Mouse (Mus musculus): ENCODE data around the gene Ripor3. TPM values are rescaled to one million over a fixed set of nuclear protein-coding genes. Genes with fewer than 3 reads are reported as not detected.

Ripor3 gene
- polyA plus RNA-seq, 1 experiment from 2014 or later: 1.6 TPM

DNA sequence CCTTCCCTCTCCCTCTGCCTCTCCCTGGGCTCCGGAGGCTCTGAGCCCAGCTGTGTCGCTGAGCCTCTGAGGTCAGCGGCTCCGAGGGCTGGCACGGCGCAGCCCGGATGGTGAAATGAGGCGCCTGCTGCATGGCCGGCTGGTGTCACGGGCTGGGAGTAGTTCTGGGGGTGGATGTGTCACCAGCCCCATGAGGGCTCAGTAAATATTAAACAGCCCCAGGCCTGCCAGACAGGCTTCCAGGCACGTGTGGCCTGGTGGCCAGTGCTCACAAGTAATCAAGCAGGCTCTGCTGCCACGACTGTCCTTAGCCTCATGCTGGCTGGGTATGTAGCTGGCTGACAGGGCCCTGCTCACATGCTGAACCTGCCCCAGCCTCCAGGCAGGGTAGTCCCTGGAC, 7.0 kb downstream of the Ripor3 start:
- H3K4me1 ChIP-seq (replicated peaks): peaks cover 21% of the 10 kb centered on the region
- H3K9ac ChIP-seq: no peak overlapping the region
- H3K27ac ChIP-seq: no peak overlapping the region
- H3K4me2 ChIP-seq: no peak overlapping the region
- DNase-seq: no peak
- WGBS (ENCODE audit: insufficient replicate concordance): 69% methylated on average over 12 of the region's 12 CpGs
- H3K27me3 ChIP-seq: no peaks in the 10 kb centered on the region
- 0 out of 2 replicates have a peak, but pooled peaks have one; percentile 26 for ATAC-seq (ENCODE audit: low read depth)
- 0 out of 2 replicates have a peak, but pooled peaks cover 7% of the 10 kb centered on the region for H3K36me3 ChIP-seq
- H3K4me3 ChIP-seq (replicated peaks): no peak overlapping the region
- no peaks in the 10 kb centered on the region for H3K9me3 ChIP-seq (replicated peaks)

DNA sequence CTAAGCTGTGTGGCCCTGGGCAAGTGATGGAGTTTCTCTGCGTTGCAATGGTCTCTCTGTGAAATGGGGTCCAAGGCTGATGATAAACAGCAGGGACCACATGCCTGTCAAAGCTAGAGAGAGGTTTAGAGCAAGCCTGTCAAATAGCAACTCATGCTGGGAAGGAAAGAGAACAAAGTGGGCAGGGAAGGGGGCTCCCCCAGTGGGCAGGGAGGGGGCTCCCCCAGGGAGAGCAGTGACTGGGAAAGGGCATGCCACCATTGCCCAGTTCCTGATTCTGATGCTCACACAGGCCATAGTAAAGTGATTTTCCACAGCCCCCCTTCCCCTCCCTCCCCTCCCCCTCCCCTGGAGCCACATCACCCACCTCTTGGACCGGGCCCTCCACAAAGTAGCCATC, 7.5 kb downstream of the Ripor3 start:
- Histone ChIP-seq H3K4me1 (replicated peaks) (peaks cover 22% of the 10 kb centered on the region), H3K4me3 (replicated peaks) (no peak overlapping the region), H3K4me2 (no peak overlapping the region), H3K27ac (no peak overlapping the region), H3K36me3 (0 out of 2 replicates have a peak, but pooled peaks cover 7% of the 10 kb centered on the region), H3K9me3 (replicated peaks) (no peaks in the 10 kb centered on the region), H3K9ac (no peak overlapping the region), H3K27me3 (no peaks in the 10 kb centered on the region)
- WGBS (ENCODE audit: insufficient replicate concordance): 81% methylated on average over 2 of the region's 2 CpGs
- DNase-seq (no peak), ATAC-seq (ENCODE audit: low read depth) (no peak)

DNA sequence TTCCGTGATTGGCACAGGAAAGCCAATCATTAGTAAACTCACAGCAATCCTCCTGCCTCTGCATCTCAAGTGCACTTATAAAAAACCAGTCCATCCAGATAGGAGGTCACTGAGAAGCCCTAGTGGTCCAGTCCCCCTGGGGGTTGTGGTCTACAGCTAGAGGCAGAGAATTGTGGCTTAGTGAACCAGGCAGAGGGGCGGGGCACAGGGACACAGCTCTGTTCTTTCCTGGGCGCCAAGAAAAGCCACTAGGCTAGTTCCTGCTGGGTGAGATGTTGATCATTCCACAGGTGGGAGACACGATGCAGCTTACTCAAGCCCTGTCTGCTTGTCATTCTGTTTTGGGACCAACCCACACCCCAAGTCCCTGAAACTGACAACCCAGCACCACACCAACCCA, 8.2 kb downstream of the Ripor3 start:
- H3K4me2 ChIP-seq: no peak overlapping the region
- H3K9me3 ChIP-seq (replicated peaks): no peaks in the 10 kb centered on the region
- WGBS (ENCODE audit: insufficient replicate concordance): 46% methylated on average over 4 of the region's 4 CpGs
- DNase-seq (no peak), ATAC-seq (ENCODE audit: low read depth) (no peak)
- no peak overlapping the region for H3K9ac ChIP-seq
- H3K27ac ChIP-seq: no peak overlapping the region
- H3K27me3 ChIP-seq: no peaks in the 10 kb centered on the region
- H3K4me1 ChIP-seq (replicated peaks): peaks cover 29% of the 10 kb centered on the region
- H3K36me3 ChIP-seq: 0 out of 2 replicates have a peak, but pooled peaks cover 7% of the 10 kb centered on the region
- no peak overlapping the region for H3K4me3 ChIP-seq (replicated peaks)

DNA sequence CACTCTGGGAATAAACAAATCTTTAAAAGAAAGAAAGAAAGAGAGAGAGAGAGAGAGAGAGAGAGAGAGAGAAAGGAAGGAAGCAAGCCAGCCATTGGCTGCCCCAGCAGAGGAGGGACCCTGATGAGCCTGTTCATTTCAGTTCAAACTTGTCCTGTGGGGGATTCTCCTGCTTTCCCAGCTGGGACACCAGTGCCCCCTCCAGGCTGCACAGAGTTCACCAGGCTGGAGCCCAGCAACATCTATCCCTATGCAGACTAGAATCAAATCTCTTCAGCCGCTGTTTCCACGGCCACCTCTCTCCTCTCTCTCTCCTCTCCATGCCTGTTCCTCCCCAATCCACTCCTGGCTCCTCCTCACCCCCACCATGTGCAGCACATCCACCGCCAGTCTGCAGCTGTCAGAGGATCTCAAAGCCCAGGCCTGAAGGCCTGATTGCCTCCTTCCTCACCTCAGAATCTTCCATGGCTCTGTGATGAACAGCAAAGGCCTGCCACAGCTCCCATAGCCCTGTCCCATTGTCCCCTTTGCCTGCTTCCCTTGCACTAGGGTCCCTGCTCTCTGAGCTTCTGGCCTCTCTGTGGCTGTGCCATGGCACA, 11.2 kb downstream of the Ripor3 start:
- no peak for ATAC-seq (ENCODE audit: low read depth)
- H3K27ac ChIP-seq: no peak overlapping the region

DNA sequence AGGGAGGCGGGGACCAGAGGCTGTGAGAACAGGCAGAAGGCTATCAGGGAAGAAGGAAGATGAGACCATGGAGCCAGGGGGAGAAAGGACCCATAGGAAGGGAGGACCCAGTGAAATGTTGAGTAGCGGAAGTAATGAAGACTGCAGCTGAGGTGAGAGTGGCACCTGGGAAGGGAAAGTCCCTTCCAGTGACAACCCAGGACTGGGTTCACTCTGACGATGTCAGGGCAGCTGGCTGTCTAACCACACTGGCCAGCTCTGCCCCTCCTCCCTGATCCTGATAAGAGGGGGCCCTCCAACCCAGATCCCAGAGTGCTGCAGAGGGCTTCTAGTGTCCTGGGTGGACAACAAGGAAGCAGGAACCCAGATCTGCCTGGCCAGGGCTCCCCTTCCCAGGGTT, 12.9 kb downstream of the Ripor3 start:
- Histone ChIP-seq H3K4me1 (replicated peaks) (peaks cover 10% of the 10 kb centered on the region), H3K4me3 (replicated peaks) (no peak overlapping the region), H3K36me3 (0 out of 2 replicates have a peak, but pooled peaks cover 7% of the 10 kb centered on the region), H3K4me2 (no peak overlapping the region), H3K27ac (no peak overlapping the region), H3K27me3 (peaks cover 13% of the 10 kb centered on the region; the same call in 1 of the 2 replicates), H3K9ac (no peak overlapping the region), H3K9me3 (replicated peaks) (no peaks in the 10 kb centered on the region)
- 24% methylated on average over 3 of the region's 3 CpGs for WGBS (ENCODE audit: insufficient replicate concordance)
- ATAC-seq (ENCODE audit: low read depth) (no peak), DNase-seq (no peak)

More for the DNA sequence above, 11.2 kb downstream of the Ripor3 start:
- DNase-seq: no peak
- Histone ChIP-seq H3K9me3 (replicated peaks) (no peaks in the 10 kb centered on the region), H3K36me3 (0 out of 2 replicates have a peak, but pooled peaks cover 7% of the 10 kb centered on the region), H3K4me1 (replicated peaks) (peaks cover 10% of the 10 kb centered on the region), H3K9ac (no peak overlapping the region), H3K27me3 (peaks cover 13% of the 10 kb centered on the region; the same call in 1 of the 2 replicates), H3K4me3 (replicated peaks) (no peak overlapping the region), H3K4me2 (no peak overlapping the region)
- WGBS (ENCODE audit: insufficient replicate concordance): 76% methylated on average over 3 of the region's 3 CpGs

DNA sequence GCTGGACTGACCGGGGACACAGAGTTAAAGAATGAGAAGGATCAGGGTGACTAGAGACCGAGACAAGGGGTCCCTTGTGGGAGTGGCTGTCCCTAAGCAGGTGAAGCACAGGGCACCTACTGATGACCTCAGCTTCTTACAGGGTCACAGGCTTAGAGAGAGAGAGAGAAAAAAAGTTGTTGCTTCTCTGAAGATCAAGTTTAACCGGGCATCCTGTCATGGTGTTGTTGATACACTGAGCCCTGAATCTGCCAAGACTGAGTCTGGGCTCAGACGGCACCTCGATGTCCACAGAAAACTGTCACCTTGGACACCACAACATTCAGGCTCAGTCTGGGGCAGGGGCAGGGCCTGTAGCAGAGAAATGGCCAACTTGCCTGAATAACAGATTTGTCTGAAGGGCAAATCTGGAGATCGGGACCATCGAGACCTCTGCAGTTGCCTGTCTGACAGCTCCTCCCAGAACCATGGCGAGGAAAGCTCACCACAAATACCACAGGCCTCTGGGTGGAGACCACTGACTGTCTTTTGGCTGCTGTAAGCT, 13.7 kb downstream of the Ripor3 start:
- H3K27ac ChIP-seq: no peak overlapping the region
- no peak for ATAC-seq (ENCODE audit: low read depth)

DNA sequence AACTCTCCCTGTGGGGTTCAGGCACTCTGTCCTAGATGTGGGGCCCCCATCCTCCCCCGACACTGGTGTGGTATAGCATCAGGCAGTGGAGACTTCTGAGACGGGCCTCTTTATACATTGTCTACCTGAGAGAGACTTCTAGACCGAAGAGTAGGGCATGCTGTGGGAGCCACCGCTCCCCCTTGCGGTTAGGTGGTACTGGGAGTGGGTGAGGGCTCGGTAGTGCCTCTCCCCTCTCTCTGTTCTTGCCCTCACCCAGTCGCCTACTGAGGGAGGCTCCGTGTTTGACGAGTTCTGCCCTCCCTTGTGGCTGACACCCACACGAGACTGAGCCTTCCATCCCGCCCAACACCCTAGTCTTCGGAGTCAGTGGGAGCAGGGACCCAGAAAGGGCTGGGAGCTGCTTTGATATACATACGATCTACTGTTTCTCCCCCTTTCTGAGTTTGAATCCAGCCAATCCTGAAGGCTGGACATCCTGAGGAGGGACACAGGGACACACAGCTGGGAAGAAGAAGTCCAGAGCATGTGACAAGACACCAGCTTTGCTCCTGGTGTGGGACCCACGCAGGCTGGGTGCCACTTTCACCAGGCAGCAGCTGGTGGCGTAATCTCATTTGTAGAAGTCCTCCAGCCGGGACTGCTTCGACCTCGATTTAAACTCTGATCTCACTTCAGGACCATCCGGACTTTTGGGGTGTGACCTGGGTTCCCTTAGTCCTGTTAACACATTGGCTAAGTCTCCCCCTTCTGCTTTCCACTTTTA, 14.4 kb downstream of the Ripor3 start:
- H3K36me3 ChIP-seq: 0 out of 2 replicates have a peak, but pooled peaks cover 7% of the 10 kb centered on the region
- ATAC-seq (ENCODE audit: low read depth) (no peak), DNase-seq (no peak)
- H3K27ac ChIP-seq: no peak overlapping the region
- H3K4me3 ChIP-seq (replicated peaks): no peak overlapping the region
- no peaks in the 10 kb centered on the region for H3K9me3 ChIP-seq (replicated peaks)
- WGBS (ENCODE audit: insufficient replicate concordance): 54% methylated on average over 19 of the region's 19 CpGs
- H3K27me3 ChIP-seq: peaks cover 13% of the 10 kb centered on the region; the same call in 1 of the 2 replicates
- no peak overlapping the region for H3K4me2 ChIP-seq
- no peak overlapping the region for H3K9ac ChIP-seq
- H3K4me1 ChIP-seq (replicated peaks): peaks cover 13% of the 10 kb centered on the region

More for the DNA sequence above, 13.7 kb downstream of the Ripor3 start:
- H3K4me1 ChIP-seq (replicated peaks): peaks cover 13% of the 10 kb centered on the region
- WGBS (ENCODE audit: insufficient replicate concordance): 33% methylated on average over 8 of the region's 8 CpGs
- H3K4me2 ChIP-seq: no peak overlapping the region
- 0 out of 2 replicates have a peak, but pooled peaks cover 7% of the 10 kb centered on the region for H3K36me3 ChIP-seq
- no peak overlapping the region for H3K9ac ChIP-seq
- no peaks in the 10 kb centered on the region for H3K9me3 ChIP-seq (replicated peaks)
- no peak for DNase-seq
- no peak overlapping the region for H3K4me3 ChIP-seq (replicated peaks)
- H3K27me3 ChIP-seq: peaks cover 13% of the 10 kb centered on the region; the same call in 1 of the 2 replicates

DNA sequence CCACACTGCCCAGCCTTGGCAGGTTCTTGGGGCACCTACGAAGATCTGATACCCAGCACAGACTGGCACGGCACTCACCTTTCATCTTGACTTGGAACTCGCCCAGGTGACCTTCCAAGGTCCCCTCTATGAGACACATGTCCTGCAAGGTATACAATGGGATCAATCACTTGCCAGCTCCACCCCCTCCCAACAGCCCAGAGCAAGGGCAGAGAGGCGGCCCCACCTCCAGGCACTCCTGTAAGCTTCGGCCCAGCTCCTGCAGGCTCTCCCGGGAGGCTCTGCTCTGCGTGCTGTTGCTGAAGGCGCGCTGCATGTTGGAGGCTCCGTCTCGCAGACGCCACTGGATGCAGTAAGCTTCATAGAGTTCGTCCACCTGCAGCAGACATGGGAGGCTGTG, 17.2 kb downstream of the Ripor3 start:
- no peak for ATAC-seq (ENCODE audit: low read depth)
- peaks cover 19% of the 10 kb centered on the region for H3K4me1 ChIP-seq (replicated peaks)
- H3K4me2 ChIP-seq: no peak overlapping the region
- no peak for DNase-seq
- no peaks in the 10 kb centered on the region for H3K9me3 ChIP-seq (replicated peaks)
- WGBS (ENCODE audit: insufficient replicate concordance): 62% methylated on average over 13 of the region's 13 CpGs
- peaks cover 13% of the 10 kb centered on the region; the same call in 1 of the 2 replicates for H3K27me3 ChIP-seq
- H3K27ac ChIP-seq: no peak overlapping the region
- H3K9ac ChIP-seq: no peak overlapping the region
- no peak overlapping the region for H3K4me3 ChIP-seq (replicated peaks)
- no peaks in the 10 kb centered on the region for H3K36me3 ChIP-seq

DNA sequence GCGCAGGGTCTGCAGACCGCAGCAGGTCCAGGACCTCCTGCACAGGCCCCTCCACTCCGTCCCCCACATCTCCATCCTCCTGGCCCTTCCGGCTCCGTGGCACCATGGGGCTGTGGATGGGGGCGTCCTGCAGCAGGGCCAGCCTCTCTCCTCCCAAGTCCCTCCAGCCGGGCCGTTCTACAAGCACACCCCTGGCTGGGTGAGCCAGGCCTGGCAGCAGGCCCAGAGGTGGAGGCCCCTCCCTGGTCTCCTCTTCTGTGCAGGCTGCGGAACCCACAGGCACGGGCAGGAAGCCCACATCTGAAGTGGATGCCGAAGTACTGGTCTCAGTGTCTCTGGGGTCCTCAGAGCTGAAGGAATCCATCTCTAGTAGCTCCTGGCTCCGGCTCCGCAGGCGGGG, 21.1 kb downstream of the Ripor3 start:
- Histone ChIP-seq H3K4me2 (no peak overlapping the region), H3K27me3 (no peaks in the 10 kb centered on the region; the same call in 1 of the 2 replicates), H3K4me1 (replicated peaks) (peaks cover 25% of the 10 kb centered on the region), H3K9ac (no peak overlapping the region), H3K36me3 (no peaks in the 10 kb centered on the region), H3K27ac (no peak overlapping the region), H3K4me3 (replicated peaks) (no peak overlapping the region), H3K9me3 (replicated peaks) (no peaks in the 10 kb centered on the region)
- no peak for DNase-seq
- no peak for ATAC-seq (ENCODE audit: low read depth)
- 76% methylated on average over 14 of the region's 14 CpGs for WGBS (ENCODE audit: insufficient replicate concordance)

DNA sequence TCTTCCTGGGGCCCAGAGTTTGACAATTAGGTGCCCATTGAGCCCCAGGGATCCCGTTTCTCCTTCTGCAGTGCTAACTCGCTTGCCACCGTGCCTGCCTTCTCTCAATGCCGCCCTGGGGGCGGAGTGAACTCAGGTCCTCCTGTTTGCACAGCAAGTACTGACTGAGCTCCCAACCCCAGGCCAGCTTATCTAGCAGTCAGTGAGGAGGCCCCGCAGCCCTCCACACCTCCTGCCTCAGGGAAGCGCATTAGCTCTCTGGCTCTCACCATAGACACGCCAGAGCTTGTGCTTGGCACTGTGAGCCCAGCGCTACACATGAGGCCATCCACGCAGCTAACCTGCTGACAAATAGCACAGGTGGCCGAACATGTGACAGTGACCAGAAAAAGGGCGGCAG, 22.8 kb downstream of the Ripor3 start:
- no peak overlapping the region for H3K9ac ChIP-seq
- 36% methylated on average over 12 of the region's 12 CpGs for WGBS (ENCODE audit: insufficient replicate concordance)
- no peak overlapping the region for H3K4me2 ChIP-seq
- no peaks in the 10 kb centered on the region; the same call in 1 of the 2 replicates for H3K27me3 ChIP-seq
- H3K27ac ChIP-seq: no peak overlapping the region
- H3K4me3 ChIP-seq (replicated peaks): no peak overlapping the region
- no peaks in the 10 kb centered on the region for H3K9me3 ChIP-seq (replicated peaks)
- ATAC-seq (ENCODE audit: low read depth) (peak; percentile 47), DNase-seq (no peak)
- no peaks in the 10 kb centered on the region for H3K36me3 ChIP-seq
- H3K4me1 ChIP-seq (replicated peaks): peaks cover 29% of the 10 kb centered on the region

DNA sequence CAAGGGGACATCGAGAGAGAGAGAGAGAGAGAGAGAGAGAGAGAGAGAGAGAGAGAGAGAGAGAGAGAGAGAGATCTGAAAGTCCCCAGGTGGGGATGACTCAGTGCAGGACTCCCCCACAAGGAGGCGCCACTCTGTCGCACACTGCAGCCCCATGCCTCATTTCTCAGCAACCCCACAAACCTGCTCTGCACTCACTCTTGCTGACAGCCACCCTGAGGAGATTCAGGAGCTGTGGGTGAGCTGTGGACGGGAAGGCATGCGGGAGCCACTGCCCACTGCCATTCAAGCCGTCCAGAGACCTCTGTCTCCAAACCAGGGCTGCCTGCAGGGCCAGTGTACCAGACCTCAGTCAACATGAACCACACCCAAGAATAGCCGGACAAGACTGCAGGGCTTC, 23.7 kb downstream of the Ripor3 start:
- Histone ChIP-seq H3K4me2 (no peak overlapping the region), H3K27ac (no peak overlapping the region), H3K4me3 (replicated peaks) (no peak overlapping the region), H3K4me1 (replicated peaks) (peaks cover 26% of the 10 kb centered on the region), H3K9ac (no peak overlapping the region), H3K27me3 (no peaks in the 10 kb centered on the region; the same call in 1 of the 2 replicates), H3K36me3 (no peaks in the 10 kb centered on the region), H3K9me3 (replicated peaks) (no peaks in the 10 kb centered on the region)
- ATAC-seq (ENCODE audit: low read depth): no peak
- no peak for DNase-seq
- 22% methylated on average over 7 of the region's 7 CpGs for WGBS (ENCODE audit: insufficient replicate concordance)
